Mouse (Mus musculus) cerebellum, adult 2 months (tissue): ENCODE measurements around the gene Gucy1b2.

Experiments
- CTCF ChIP-seq: fragments of 200-500 bp; IDR thresholded peaks from 2 replicates; pipeline ENCODE4 v1.5.1; 2011; ENCODE audit warnings: low read depth, mild to moderate bottlenecking, control low read depth, low read length, moderate library complexity, borderline replicate concordance; ENCODE audit not compliant: insufficient read depth
- POLR2A ChIP-seq: fragments of 200-500 bp; IDR thresholded peaks from 2 replicates; pipeline ENCODE4 v1.6.1; 2011; ENCODE audit warnings: low read length, control low read depth, borderline replicate concordance; ENCODE audit not compliant: insufficient read depth

- TF ChIP-seq CTCF, result no peak
- TF ChIP-seq POLR2A, result no peak
These were observed 12.2 kb downstream of the Gucy1b2 start for GRCm38 (mm10) chr14:62443840-62444430.
